Mouse (Mus musculus) liver (tissue): ENCODE results near the gene Tns4.

Experiments used
- DNase-seq: peaks from one replicate; pipeline ENCODE4 v3.0.0-alpha.2; 2020; ENCODE audit warnings: mixed read lengths

The Tns4 gene

DNA sequence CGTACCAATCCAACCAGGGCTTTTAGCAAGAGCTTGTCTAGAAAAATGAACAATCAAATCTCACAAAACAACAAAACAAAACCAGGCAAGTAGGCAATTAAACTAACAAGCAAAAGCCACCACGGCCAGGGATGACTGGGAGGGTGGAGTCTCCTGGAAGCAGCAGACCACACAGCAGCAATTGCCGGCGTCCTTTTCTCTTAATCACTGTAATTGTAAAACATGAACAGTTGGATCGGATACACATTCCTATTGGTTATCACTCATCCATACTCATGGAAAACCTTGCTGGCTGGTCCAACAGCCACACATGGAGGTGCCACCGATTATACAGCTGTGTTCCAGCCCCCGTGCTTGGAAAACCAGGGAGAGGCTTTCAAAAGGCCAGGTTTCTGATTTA is 28.8 kb upstream of the Tns4 start:
- no peak for DNase-seq

DNA sequence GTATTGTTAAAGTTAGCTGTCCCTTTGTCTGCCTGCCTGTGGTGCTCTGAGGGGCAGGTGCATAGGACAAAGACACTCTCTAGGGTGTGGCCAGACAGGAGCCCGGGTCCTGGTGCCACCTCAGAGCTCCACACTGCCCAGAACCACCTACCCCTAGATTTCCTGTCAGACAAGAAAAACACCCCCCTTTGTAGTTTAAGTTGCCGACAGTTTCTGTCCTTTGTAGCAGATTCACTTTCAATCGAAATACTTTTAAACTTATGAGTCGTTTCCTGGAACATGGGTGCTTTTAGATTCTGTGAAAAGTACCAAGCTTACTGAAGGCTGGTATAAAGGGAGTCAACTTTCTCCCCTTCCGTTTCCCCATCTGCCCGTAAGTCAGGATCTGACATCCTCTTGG is 26.8 kb upstream of the Tns4 start:
- no peak for DNase-seq

DNA sequence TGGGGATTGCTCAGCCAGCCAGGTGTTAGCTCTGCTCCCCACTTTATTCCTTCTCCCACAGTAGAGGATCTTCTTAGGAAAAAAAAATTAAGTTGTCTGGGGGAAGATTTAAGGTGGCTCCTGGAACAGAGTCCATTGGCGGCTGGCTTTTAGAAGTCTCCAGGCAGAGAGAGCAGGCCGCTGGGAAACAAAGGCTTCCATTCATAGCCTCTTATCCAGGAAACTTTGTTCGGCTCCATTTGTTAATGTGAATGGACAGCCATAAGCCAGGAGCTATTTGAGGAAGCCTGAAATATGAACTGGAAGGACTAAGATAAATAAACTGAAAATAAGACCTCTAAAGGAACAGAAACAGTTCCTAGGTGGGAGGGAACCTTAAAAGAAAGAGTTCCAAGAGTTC is 24.0 kb upstream of the Tns4 start:
- no peak for DNase-seq

DNA sequence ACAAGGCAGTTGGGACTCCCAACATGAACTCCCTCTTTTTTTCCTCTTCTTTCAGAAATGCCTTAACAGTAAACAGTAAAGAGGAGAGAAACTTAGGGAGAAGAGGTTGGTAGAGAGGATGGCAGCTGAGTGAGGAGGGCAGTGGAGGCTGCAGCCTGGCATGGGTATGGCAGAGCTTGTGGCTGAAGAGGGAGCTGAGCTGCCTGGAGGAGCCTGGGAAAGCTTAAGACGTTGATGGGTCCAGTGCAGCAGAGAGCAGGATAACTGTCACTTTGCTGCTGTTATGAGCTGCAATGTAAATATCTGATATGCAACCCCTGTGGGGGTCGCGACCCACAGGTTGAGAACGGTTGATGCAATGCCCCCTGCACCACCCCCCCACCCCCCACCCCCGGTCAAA is 23.6 kb upstream of the Tns4 start:
- DNase-seq, result no peak

DNA sequence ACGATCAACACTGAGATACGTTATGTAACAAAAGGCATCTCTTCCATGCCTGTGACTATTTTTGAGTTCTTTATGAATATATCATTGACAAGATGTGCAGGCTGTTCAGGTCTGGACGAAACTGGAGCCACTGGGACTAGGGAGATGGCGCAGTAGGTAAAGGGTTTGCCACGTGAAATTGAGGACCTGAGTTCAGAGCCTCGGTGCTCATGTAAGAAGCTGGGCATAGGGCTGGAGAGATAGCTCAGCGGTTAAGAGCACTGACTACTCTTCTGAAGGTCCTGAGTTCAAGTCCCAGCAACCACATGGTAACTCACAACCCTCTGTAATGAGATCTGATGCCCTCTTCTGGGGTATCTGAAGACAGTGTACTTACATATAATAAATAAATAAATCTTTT is 22.5 kb upstream of the Tns4 start:
- DNase-seq, result no peak

DNA sequence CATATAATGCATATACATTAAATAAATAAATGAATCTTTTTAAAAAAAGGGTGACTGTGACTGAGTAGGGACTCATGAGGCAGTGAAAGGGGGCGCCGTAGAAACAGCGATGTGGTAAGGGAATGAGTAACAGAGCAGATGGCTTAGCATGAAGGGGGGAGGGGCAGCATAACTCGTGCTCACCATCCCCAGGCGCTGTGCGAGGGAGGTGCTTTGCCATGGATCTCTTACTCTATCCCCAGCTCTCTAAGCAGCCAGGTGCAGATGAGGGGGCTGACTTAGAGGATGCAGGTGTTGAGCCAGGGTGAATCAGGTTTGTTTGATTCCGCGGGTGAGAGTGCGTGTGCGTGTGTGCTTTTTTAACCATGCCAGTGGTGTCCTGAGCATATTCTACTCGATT is 22.0 kb upstream of the Tns4 start:
- DNase-seq, result no peak

DNA sequence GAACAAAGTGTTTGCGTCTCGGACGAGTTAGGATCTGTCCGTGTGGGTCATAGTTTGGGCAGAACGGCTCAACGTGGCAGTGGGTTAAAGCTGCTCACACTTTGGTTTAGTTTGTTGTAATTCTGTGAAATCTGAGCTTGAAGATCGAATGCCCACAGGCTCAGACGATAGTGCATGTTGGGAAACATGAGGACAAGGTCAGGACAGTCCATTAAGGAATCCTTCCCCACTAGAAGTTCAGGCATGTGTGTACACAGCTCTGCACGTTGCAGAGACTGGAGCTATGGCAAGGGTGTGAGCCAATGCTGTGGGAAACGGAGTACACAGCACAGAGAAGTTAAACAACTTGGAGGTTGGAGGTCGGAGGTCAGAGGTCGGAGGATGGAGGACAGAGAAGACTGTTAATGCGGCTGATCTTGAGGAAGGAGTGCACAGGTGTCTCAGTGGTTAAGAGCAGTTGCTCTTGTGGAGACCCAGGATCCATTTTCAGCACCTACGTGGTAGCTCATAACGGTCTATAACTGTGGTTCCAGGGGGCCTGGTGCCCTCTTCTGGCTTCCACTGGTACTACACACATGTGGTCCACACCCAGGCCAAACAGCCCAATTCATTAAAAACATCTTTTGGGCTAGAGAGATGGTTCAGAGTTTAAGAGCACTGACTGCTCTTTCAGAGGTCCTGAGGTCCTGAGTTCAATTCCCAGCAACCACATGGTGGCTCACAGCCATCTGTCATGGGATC is 21.4 kb upstream of the Tns4 start:
- no peak for DNase-seq

DNA sequence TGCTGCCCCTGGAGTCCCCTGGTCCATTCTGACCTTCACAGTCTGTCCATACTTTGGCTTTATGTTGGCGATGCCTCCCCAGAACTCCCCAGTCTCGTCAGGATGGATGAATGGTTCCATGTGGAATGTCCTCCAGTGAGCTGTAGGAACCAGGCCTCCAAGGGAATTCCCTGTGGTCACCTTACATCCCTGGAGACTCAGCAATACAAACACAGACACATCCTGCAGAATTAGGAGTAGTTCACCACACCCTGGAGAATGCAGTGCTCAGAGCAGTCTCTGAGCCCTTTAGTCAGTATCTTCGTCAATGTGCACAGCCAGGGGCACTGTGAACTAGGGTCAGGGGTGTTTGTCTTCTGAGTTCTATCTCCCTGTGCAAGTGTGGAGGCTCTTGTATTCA is 19.2 kb upstream of the Tns4 start:
- no peak for DNase-seq

DNA sequence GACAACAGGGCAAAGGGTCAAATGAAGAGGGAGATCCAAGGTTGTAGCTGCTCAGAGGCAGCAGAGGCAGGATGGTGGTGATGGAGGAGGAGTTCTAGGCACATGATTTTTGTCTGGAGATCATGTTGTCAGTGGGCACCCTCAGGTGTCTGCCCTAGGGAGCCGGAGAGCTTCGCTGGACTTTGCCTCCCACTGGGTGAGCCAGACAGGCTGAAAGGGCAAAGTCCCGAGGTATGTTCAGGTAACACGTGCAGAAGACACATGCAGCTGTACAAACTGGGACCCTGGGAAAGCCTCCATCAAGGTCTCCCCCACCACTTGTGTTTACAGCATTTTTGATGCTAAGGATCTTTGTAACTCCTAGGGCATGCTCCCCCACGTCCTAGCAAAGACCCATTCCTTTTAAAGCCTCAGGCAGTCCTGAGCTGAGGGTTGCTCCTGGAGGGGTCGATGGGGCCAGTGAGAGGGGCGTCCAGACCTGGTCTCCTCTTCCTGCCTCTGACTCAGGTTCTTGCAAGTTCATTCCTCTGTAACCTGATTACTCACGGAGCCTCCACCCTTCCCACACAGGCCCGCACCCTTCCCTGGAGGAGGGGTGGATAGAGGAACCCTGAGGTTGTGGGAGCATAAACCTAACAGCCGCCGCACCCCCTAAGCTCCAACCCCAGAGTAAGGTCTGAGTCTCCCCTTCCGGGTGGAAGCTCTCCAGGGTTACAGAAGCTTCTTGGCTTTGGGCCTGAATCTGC is 17.0 kb upstream of the Tns4 start:
- DNase-seq, result no peak

DNA sequence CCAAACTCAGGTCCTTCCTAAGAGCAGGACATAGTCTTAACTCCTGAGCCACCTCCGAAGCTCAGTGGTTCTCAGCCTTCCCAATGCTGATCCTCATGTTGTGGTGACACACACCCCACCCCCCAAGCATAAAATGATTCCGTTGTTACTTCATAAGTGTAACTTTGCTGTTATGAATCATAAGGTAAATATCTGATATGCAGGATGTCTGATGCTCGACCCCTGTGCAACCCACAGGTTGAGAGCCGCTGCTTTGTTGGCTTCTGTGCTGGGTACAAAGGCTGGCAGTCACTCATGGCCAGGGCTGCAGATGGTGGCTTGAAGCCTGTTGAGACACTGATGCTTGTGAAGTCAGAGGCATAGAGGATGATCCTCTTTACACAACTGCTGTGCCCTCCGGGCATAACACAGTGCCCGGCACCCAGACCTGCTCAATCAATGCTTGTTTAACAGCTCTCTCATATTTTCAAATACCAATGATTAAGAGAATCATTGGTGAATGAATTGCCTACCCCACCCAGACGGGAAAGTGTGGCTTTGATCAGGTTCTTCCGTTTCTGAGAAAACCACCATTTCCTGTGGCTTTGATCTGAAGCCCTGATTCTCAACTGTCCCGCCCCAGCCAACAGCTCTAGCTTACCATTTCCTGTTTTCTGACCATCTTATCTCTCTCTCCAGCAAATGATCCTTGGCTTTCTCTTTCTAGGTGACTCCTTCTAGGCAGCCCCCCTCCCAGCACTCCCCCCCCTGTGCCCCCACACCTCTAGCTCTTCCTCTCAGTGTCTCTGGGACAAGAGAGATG is 15.7 kb upstream of the Tns4 start:
- no peak for DNase-seq

DNA sequence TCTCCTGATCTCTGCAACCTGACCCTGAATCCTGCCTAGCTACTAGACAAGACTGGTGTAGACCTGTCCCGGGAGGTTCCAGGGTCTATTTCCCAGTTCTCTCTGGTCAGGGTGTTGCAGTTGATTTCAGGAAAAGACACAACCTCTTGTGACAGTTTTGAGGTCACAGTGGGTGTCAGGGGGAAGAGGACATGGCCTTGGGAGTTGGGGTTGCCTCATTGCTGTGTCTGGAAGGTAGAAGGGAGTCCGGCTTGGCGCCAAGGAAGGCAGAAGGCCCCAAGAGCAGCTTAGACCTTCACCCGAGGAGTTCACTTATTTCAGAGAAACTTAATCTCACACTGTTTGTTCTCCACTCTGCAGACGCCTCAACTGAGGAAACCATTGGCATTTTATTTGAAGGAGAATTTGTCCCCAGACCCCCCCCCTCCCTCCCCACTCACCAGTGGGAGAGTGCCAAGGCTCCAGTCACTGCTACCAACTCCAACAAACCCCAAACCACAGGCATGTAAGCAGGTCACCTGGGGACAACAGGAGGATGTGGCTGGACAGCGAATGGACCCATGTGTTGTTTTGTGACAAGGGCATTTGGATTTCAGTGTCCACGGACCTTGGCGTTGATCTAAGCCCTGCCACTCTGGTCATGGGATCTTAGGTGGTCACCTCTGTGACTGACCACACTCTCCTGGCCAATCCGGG is 13.6 kb upstream of the Tns4 start:
- DNase-seq, result no peak

DNA sequence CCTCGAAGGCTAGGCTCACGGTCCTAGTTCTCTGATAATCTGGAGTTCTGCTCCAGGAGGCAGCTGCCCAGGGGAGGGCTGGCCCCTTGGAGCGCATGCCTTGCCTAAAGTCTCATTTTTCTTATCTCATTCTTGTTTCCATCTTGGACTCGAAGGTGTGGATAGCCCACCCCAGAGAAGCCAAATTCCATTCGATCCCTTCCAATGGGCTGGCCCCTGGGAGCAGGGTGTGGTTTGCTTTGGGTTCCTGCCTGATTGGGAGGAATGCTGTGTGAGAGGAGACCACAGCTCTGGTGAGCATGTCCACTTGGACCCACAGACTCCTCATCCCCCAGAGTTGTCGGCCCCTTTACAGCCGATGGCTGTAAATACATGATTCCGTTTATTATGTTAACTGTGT is 12.6 kb upstream of the Tns4 start:
- no peak for DNase-seq

DNA sequence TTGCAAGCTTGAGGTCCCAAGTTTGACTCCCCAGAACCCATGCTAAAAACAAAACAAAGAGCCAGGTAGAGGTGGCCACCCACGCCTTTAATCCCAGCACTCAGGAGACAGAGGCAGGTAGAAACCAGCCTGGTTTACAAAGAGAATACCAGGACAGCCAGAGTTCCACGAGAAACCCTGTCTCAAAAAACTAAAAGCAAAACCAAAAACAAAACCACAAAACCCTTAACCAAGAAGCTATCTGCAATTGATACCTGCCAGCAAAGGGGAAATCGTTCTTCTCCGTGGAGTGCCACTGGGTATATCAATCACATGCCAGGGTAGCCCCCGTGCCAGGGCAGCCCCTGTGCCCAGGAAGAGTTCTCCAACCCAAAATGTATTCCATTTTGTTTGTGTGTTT is 11.1 kb upstream of the Tns4 start:
- no peak for DNase-seq

DNA sequence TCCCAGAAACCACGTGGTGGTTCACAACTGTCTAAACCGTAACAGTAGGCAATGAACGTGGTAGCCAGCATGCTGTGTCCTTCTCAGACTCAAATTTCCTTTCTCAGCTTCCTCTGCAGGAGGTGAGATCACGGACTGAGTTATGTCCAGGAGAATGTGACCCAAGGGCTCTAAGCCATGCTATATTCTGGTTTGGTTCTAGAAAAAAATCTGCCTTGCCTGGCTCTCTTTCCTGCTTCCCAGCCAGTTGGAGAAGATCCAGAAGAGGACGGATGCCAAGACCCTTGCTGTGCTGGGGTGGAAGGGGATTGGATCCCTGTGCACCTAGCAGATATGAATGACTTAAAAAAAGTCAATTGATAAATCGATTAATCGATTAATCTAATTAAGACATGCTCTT is 10.4 kb upstream of the Tns4 start:
- DNase-seq, result no peak

DNA sequence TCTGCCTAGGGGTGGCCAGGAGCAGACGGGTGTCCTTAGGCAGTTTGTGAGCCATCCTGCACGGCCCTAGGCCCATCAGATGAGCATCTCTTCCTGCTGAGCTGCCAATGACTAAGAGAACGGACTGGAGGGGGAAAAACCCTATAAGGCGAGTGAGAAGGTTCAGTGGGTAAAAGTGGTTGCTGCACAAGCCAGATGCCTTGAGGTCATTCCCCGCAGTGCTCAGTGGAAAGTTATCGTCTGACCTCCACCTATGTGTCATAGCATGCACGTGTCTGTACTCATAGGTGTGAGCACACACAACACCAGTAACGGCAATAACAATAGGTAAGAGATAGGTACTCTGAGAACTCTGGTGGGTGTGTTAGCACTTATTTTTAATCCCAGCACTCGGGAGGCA is 9.8 kb upstream of the Tns4 start:
- no peak for DNase-seq

DNA sequence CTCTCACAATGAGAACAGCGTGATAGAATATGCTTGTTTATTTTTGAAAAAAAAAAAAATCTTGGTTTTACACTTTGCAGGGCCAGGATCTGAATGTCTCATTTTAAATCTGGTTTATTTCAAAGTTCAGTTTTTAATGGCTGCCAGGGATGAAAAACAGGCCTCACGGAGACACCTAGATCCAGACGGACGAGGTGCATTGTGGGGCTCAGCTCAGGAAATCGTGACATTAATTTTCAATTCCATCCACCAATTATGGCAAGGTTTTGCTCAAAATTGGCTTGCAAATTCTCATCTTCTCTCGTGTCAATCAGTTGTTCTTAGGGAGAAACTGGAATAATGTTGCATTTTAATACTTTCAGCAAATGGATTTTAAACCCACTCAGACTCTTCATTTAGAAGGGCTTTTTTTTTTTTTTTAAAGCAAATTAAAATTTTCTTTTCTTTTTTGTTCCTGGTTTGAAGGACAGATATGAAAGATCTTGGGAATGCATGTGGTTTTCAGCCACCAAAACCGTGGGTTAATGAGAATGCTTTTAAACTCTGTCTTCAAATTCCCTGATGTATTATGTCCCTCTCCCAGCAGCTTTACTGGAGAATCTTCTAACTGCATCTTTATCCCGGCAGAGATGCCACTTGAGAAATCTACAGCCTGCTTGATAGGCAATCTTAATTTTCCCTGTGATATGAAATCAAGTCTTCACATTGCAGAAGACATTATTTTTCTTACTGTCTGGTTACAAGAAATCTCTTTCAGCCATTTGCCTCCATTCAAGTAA is 8.1 kb upstream of the Tns4 start:
- DNase-seq, result no peak

DNA sequence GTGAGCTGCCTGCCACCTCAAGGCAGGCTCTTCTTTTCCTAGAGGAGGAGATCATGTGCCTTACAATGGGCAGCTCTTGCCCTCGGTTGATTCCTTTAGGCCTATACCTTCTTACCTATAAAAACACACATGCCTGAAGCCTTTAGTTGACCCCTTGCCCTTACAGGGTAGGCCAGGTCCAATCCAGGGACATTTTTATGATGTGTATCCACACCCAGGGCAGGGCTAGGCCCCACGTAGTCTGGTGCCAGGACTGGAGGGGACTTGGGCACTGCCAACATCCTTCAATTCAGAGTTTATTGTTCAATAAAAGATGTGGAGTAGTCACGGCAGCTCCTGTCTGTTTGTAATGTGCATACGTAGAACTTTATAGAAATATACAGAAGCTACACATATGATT is 7.3 kb upstream of the Tns4 start:
- no peak for DNase-seq

DNA sequence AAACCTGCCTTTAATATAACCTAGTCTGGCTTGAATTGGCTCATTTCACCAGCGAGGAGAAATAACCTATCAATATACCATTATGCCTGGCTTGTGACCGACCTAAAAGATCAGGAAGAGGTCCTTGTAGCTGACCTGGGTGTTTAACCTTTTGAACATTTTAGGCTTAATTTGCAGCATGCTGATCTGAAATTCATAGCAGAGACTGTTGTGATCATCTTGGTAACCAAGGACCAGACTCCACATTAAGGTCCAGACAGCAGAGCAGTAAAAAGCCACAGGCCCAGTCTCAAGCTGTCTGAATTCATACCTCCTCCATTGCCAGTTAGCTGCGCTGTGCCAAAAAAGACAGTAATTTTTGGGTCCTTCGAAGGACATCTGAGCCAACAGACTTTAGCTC is 6.7 kb upstream of the Tns4 start:
- no peak for DNase-seq

DNA sequence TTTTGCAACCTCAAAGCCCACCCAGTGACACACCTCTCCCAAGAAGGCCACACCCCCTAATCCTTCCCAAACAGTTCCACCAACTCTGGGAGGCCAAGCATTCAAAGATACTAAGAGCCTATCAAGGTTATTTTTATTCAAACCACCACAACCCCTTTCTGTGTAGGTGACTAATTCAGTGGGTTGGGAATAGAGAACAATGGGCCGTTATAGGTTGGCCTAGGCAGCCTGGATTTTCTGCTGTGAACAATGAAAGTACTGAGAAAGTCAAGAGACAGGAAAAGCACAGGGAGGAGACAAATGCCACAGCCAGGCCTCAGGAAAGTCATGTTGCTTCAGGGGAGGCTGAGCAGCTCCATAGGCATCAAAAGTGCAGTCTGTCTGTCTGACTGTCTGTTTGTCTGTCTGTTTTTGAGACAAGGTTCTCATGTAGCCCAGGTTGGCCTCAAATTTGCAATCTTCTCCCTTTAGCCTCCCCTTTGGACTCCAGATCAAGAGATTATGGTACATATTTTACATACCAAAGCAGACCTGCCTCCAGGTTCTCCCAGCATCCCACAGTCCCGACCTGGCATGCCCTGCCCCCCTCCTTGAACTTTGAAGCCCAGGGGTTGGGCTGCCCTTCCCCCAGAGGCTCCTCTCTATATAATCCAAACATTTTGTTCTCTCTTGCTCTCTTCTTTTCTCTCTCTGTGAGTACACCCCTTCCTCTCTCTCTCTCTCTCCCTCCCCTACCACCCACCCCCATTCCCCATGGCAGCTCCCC is 6.0 kb upstream of the Tns4 start:
- DNase-seq, result no peak

DNA sequence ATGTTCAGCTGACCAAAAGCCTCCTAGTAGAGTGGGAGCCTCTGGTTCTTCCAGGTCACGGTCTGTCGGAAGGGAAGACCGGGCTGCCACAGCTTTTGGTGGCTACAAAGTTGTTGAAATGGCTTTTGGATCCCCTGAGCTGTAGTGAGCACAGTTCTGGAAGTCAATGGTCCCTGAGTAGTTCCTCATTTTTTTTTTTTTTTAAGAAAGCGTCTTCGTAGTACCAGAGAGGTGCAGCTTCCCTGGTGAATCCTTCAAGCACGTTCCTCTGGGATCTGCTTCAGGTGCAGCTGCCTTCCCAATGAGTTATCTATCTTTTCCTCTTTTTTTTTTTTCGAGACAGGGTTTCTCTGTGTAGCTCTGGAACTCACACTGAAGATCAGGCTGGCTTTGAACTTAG is 4.6 kb upstream of the Tns4 start:
- DNase-seq, result no peak

DNA sequence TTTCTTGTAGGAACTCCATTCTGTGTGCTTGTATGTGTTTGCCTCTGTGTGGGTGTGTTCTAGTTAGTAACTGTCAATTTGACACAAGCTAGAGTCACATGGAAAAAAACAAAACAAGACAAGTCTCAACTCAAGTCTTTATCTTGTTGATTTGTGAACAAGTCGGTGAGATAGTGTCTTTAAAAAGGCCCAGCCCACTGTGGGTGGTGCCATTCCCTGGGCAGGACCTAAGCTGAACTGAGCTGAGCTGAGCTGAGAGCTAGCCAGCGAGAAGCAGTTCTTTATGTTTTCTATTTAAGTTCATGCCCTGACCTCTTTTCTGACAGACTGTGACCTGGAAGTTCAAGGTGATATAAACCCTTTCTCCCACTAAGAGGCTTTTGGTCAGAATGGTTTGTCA is 2.6 kb upstream of the Tns4 start:
- no peak for DNase-seq

DNA sequence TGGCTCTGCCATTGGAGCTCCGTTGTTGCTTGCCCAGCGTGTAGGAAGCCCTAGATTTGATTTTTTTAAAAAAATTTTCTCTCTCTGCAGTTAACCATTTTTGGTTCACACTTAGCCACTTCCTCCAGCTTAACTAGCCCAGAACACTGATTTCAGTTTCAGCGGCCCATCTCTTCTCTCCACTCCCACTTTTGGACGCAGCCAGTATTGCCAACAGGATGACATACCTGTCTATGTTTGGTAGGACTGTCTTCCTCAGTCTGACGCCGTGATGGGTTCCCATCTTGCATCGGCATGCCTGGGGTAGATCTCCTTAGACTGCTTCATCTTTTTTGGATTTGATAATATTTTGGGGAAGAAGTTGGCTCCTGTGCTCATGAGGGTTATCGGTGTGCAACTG is 1.3 kb upstream of the Tns4 start:
- DNase-seq, result no peak
